Mouse (Mus musculus): Measurements from ENCODE around the gene 1700022I11Rik. TPM values are rescaled to one million over a fixed set of nuclear protein-coding genes. Genes with fewer than 3 reads are reported as not detected.

Gene 1700022I11Rik
- polyA plus RNA-seq, 1 experiment from 2014 or later = 0.97 TPM

GRCm38 (mm10) chr4:42932229-42932969 lies 37.0 kb upstream of the 1700022I11Rik start:
- H3K27me3 ChIP-seq (ENCODE audit: control insufficient read depth, insufficient read depth, low read length) = no peaks in the 10 kb centered on the region
- no peaks in the 10 kb centered on the region for H3K36me3 ChIP-seq (ENCODE audit: control insufficient read depth, insufficient read depth, low read length)
- H3K9ac ChIP-seq (replicated peaks; ENCODE audit: low read depth, low read length) = no peak overlapping the region
- no peak overlapping the region for H3K27ac ChIP-seq (ENCODE audit: low read length)
- no peak overlapping the region for H3K4me3 ChIP-seq (ENCODE audit: low read depth, low read length)
- no peaks in the 10 kb centered on the region for H3K4me1 ChIP-seq (ENCODE audit: control insufficient read depth, insufficient read depth, low read length)
- H3K4me2 ChIP-seq (replicated peaks; ENCODE audit: low read depth, low read length) = no peak overlapping the region
- WGBS = 68% methylated on average over 8 of the region's 8 CpGs
- ATAC-seq (ENCODE audit: insufficient number of reproducible peaks, insufficient read depth, low FRiP score, low read depth) = no peak
- no peaks in the 10 kb centered on the region for H3K9me3 ChIP-seq (ENCODE audit: control insufficient read depth, low read depth, low read length)

- ATAC-seq (ENCODE audit: insufficient number of reproducible peaks, insufficient read depth, low FRiP score, low read depth) = peak; percentile 63; the same call in 1 of the 2 replicates
- H3K27ac ChIP-seq (ENCODE audit: low read length) = no peak overlapping the region
- H3K36me3 ChIP-seq (ENCODE audit: control insufficient read depth, insufficient read depth, low read length) = no peaks in the 10 kb centered on the region
- H3K4me3 ChIP-seq (ENCODE audit: low read depth, low read length) = 0 out of 2 replicates have a peak overlapping the region, but pooled peaks have one; percentile 1
- 8% methylated on average over 22 of the region's 22 CpGs for WGBS
- H3K4me2 ChIP-seq (replicated peaks; ENCODE audit: low read depth, low read length) = peak overlapping the region; percentile 29
- H3K9ac ChIP-seq (replicated peaks; ENCODE audit: low read depth, low read length) = no peak overlapping the region
- no peaks in the 10 kb centered on the region for H3K4me1 ChIP-seq (ENCODE audit: control insufficient read depth, insufficient read depth, low read length)
- no peaks in the 10 kb centered on the region for H3K9me3 ChIP-seq (ENCODE audit: control insufficient read depth, low read depth, low read length)
- no peaks in the 10 kb centered on the region for H3K27me3 ChIP-seq (ENCODE audit: control insufficient read depth, insufficient read depth, low read length)
Measured at GRCm38 (mm10) chr4:42933630-42934029, 35.8 kb upstream of the 1700022I11Rik start.

- no peak overlapping the region for H3K4me3 ChIP-seq (ENCODE audit: low read depth, low read length)
- no peak overlapping the region for H3K27ac ChIP-seq (ENCODE audit: low read length)
- WGBS = 84% methylated on average over 7 of the region's 7 CpGs
- H3K4me1 ChIP-seq (ENCODE audit: control insufficient read depth, insufficient read depth, low read length) = no peaks in the 10 kb centered on the region
- no peak overlapping the region for H3K9ac ChIP-seq (replicated peaks; ENCODE audit: low read depth, low read length)
- no peak for ATAC-seq (ENCODE audit: insufficient number of reproducible peaks, insufficient read depth, low FRiP score, low read depth)
- H3K36me3 ChIP-seq (ENCODE audit: control insufficient read depth, insufficient read depth, low read length) = no peaks in the 10 kb centered on the region
- H3K27me3 ChIP-seq (ENCODE audit: control insufficient read depth, insufficient read depth, low read length) = no peaks in the 10 kb centered on the region
- H3K4me2 ChIP-seq (replicated peaks; ENCODE audit: low read depth, low read length) = no peak overlapping the region
- H3K9me3 ChIP-seq (ENCODE audit: control insufficient read depth, low read depth, low read length) = no peaks in the 10 kb centered on the region
Measured at GRCm38 (mm10) chr4:42941396-42941795, 28.0 kb upstream of the 1700022I11Rik start.

DNA sequence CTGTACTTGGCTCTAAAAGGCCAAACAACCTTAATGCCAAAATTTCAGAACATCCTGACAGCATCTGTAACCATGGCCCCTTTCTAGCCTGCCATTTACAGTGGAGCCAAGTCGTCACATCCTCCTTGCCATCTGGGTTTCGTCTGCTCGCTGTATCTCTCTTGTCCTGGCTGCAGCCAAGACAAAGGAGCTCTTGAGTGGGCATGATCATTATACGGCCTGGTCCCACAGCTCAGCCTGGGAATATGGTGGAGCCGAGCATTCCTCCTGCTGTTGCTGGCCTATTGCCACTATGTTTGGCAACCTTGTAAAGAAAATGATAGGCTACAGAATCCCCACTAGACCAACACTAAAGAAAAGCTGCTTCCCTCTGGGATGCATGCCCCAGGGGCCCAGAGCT lies 26.1 kb upstream of the 1700022I11Rik start:
- H3K9me3 ChIP-seq (ENCODE audit: control insufficient read depth, low read depth, low read length) = no peaks in the 10 kb centered on the region
- H3K4me1 ChIP-seq (ENCODE audit: control insufficient read depth, insufficient read depth, low read length) = no peaks in the 10 kb centered on the region
- 70% methylated on average over 5 of the region's 5 CpGs for WGBS
- no peak for ATAC-seq (ENCODE audit: insufficient number of reproducible peaks, insufficient read depth, low FRiP score, low read depth)
- H3K36me3 ChIP-seq (ENCODE audit: control insufficient read depth, insufficient read depth, low read length) = no peaks in the 10 kb centered on the region
- no peak overlapping the region for H3K4me3 ChIP-seq (ENCODE audit: low read depth, low read length)
- H3K4me2 ChIP-seq (replicated peaks; ENCODE audit: low read depth, low read length) = no peak overlapping the region
- H3K27me3 ChIP-seq (ENCODE audit: control insufficient read depth, insufficient read depth, low read length) = 0 out of 2 replicates have a peak, but pooled peaks cover 4% of the 10 kb centered on the region
- H3K27ac ChIP-seq (ENCODE audit: low read length) = no peak overlapping the region
- no peak overlapping the region for H3K9ac ChIP-seq (replicated peaks; ENCODE audit: low read depth, low read length)

- Histone ChIP-seq H3K4me3 (ENCODE audit: low read depth, low read length) (no peak overlapping the region), H3K27me3 (ENCODE audit: control insufficient read depth, insufficient read depth, low read length) (0 out of 2 replicates have a peak, but pooled peaks cover 4% of the 10 kb centered on the region), H3K36me3 (ENCODE audit: control insufficient read depth, insufficient read depth, low read length) (no peaks in the 10 kb centered on the region), H3K9ac (replicated peaks; ENCODE audit: low read depth, low read length) (no peak overlapping the region), H3K4me2 (replicated peaks; ENCODE audit: low read depth, low read length) (no peak overlapping the region), H3K27ac (ENCODE audit: low read length) (no peak overlapping the region), H3K4me1 (ENCODE audit: control insufficient read depth, insufficient read depth, low read length) (0 out of 2 replicates have a peak, but pooled peaks cover 3% of the 10 kb centered on the region), H3K9me3 (ENCODE audit: control insufficient read depth, low read depth, low read length) (no peaks in the 10 kb centered on the region)
- no peak for ATAC-seq (ENCODE audit: insufficient number of reproducible peaks, insufficient read depth, low FRiP score, low read depth)
- 80% methylated on average over 9 of the region's 9 CpGs for WGBS
Measured at GRCm38 (mm10) chr4:42944185-42944584, 25.2 kb upstream of the 1700022I11Rik start.

GRCm38 (mm10) chr4:42945043-42945442 lies 24.4 kb upstream of the 1700022I11Rik start:
- Histone ChIP-seq H3K9ac (replicated peaks; ENCODE audit: low read depth, low read length) (no peak overlapping the region), H3K27ac (ENCODE audit: low read length) (no peak overlapping the region), H3K9me3 (ENCODE audit: control insufficient read depth, low read depth, low read length) (no peaks in the 10 kb centered on the region), H3K4me3 (ENCODE audit: low read depth, low read length) (no peak overlapping the region), H3K4me2 (replicated peaks; ENCODE audit: low read depth, low read length) (no peak overlapping the region), H3K4me1 (ENCODE audit: control insufficient read depth, insufficient read depth, low read length) (0 out of 2 replicates have a peak, but pooled peaks cover 4% of the 10 kb centered on the region), H3K36me3 (ENCODE audit: control insufficient read depth, insufficient read depth, low read length) (no peaks in the 10 kb centered on the region), H3K27me3 (ENCODE audit: control insufficient read depth, insufficient read depth, low read length) (0 out of 2 replicates have a peak, but pooled peaks cover 4% of the 10 kb centered on the region)
- WGBS = 2% methylated on average over 6 of the region's 6 CpGs
- ATAC-seq (ENCODE audit: insufficient number of reproducible peaks, insufficient read depth, low FRiP score, low read depth) = no peak

- no peaks in the 10 kb centered on the region for H3K9me3 ChIP-seq (ENCODE audit: control insufficient read depth, low read depth, low read length)
- no peak overlapping the region for H3K4me3 ChIP-seq (ENCODE audit: low read depth, low read length)
- H3K27ac ChIP-seq (ENCODE audit: low read length) = no peak overlapping the region
- no peak overlapping the region for H3K4me2 ChIP-seq (replicated peaks; ENCODE audit: low read depth, low read length)
- peaks cover 6% of the 10 kb centered on the region; the same call in 1 of the 2 replicates for H3K4me1 ChIP-seq (ENCODE audit: control insufficient read depth, insufficient read depth, low read length)
- H3K36me3 ChIP-seq (ENCODE audit: control insufficient read depth, insufficient read depth, low read length) = no peaks in the 10 kb centered on the region
- ATAC-seq (ENCODE audit: insufficient number of reproducible peaks, insufficient read depth, low FRiP score, low read depth) = no peak
- 0 out of 2 replicates have a peak, but pooled peaks cover 4% of the 10 kb centered on the region for H3K27me3 ChIP-seq (ENCODE audit: control insufficient read depth, insufficient read depth, low read length)
- 87% methylated on average over 3 of the region's 3 CpGs for WGBS
- H3K9ac ChIP-seq (replicated peaks; ENCODE audit: low read depth, low read length) = no peak overlapping the region
Measured at GRCm38 (mm10) chr4:42945445-42945844, 24.0 kb upstream of the 1700022I11Rik start.

DNA sequence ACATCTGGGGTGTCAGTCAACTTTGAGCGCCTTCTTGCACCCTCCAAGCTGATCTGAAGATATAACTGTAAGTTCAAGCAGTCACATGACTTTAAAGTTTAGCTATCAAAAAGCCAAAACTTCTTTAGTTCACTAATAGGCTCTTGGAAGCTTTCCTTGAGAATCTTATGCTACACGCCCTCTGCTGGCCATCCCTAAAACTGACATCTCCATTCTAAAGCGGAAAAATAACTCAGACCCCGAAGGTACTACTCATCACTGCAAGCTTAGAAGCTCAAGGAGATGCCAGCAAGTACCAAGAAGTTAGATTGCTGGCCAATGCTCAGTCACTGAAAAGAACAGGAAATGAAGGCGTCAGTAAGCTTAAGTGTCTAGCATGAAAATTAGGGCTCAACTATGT lies 23.5 kb upstream of the 1700022I11Rik start:
- Histone ChIP-seq H3K4me1 (ENCODE audit: control insufficient read depth, insufficient read depth, low read length) (peaks cover 11% of the 10 kb centered on the region; the same call in 1 of the 2 replicates), H3K27me3 (ENCODE audit: control insufficient read depth, insufficient read depth, low read length) (0 out of 2 replicates have a peak, but pooled peaks cover 4% of the 10 kb centered on the region), H3K36me3 (ENCODE audit: control insufficient read depth, insufficient read depth, low read length) (no peaks in the 10 kb centered on the region), H3K9ac (replicated peaks; ENCODE audit: low read depth, low read length) (no peak overlapping the region), H3K9me3 (ENCODE audit: control insufficient read depth, low read depth, low read length) (no peaks in the 10 kb centered on the region), H3K4me2 (replicated peaks; ENCODE audit: low read depth, low read length) (no peak overlapping the region), H3K27ac (ENCODE audit: low read length) (no peak overlapping the region), H3K4me3 (ENCODE audit: low read depth, low read length) (no peak overlapping the region)
- no peak for ATAC-seq (ENCODE audit: insufficient number of reproducible peaks, insufficient read depth, low FRiP score, low read depth)
- 7% methylated on average over 5 of the region's 5 CpGs for WGBS

Data from stomach, embryonic 14.5 days (tissue).